In the genomic region with DNA sequence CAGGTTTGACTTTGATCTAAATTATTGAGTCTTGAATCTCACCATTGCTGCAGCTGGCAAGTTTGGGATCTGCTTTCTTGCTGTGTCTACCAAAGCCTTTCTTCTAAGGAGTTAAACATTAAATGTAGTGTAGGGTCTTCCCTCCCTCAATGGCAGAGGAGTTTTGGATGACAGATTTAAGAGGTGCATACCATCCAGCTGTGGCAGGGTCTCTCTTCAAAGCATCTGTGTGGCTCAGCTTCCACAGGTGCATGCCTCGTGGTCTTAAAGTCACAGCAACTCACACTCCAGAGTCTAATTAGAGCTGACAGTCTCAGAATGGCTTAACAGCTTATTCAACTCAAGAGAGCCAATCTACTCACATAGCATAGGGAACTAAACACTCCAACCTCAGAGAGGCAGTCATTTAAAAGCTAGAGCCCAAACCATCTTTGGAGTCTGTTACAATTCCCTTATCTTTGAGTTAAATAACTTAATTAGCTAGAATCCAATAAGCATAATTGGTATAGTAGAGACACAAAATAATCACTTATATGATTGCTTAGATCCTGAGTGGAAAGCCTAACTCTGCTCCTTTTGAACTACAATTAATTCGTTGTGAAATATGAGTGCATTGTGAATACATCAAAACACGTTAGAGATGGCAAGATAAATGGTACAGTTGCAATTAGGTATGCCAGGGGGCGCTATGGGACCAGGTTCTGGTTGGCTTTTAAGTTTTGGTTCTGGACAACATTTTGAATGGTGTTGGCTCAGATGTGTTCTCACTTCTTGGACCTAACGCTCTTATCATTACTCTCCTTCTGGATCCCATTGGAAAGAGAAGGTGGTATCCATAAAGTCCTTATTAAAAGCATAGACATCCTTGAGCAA, we compare ENCODE assay signal across 9 mouse cellular contexts. TPM values are rescaled to one million over a fixed set of nuclear protein-coding genes. Genes with fewer than 3 reads are reported as not detected.
DNase-seq lines count a peak whose midpoint lies in the region; ATAC-seq lines count a peak whose summit lies in the region.
"Had no signal": no experiment of that assay in that cellular context is flagged by ENCODE, and none has a peak within 500 bp of the region (broad histone marks: within the 10 kb centered on the region; RNA-seq: fewer than 3 reads in every experiment).

No protein-coding gene starts in this region.

- no peak overlapping the region for H3K4me2 ChIP-seq in embryonic facial prominence, embryonic 11.5 days (ENCODE audit: low read depth, low read length)
- H3K4me2 ChIP-seq in kidney, embryonic 16.5 days (replicated peaks; ENCODE audit: low read depth, low read length): no peak overlapping the region

- ATAC-seq in embryonic facial prominence, embryonic 11.5 days (replicated peaks; ENCODE audit: insufficient number of reproducible peaks, low FRiP score, low TSS enrichment, low read depth): peak; percentile 44; the same call in 1 of the 2 replicates
- ATAC-seq in kidney, embryonic 16.5 days (ENCODE audit: low FRiP score, low TSS enrichment): peak; percentile 88
- ATAC-seq in erythroblast, adult 5-6 weeks (replicated peaks; ENCODE audit: low FRiP score, poor library complexity, severe bottlenecking): no peak

- no peak overlapping the region for H3K9ac ChIP-seq in embryonic facial prominence, embryonic 11.5 days (replicated peaks; ENCODE audit: low read length)
- no peak overlapping the region for H3K9ac ChIP-seq in kidney, embryonic 16.5 days (replicated peaks; ENCODE audit: low read length)

- H3K4me1 ChIP-seq in embryonic facial prominence, embryonic 11.5 days (ENCODE audit: control insufficient read depth, insufficient read depth, low read length): no peaks in the 10 kb centered on the region
- H3K4me1 ChIP-seq in embryonic facial prominence, embryonic 10.5 days: peaks cover 5% of the 10 kb centered on the region
- peaks cover 10% of the 10 kb centered on the region; the same call in 1 of the 2 replicates for H3K4me1 ChIP-seq in kidney, embryonic 16.5 days (ENCODE audit: insufficient read depth, low read length)

- H3K36me3 ChIP-seq in embryonic facial prominence, embryonic 11.5 days (replicated peaks; ENCODE audit: control insufficient read depth, insufficient read depth, low read depth, low read length): no peaks in the 10 kb centered on the region
- H3K36me3 ChIP-seq in embryonic facial prominence, embryonic 10.5 days (replicated peaks): no peaks in the 10 kb centered on the region
- H3K36me3 ChIP-seq in kidney, embryonic 16.5 days (ENCODE audit: insufficient read depth, low read length): no peaks in the 10 kb centered on the region

- no peak overlapping the region for H3K4me3 ChIP-seq in embryonic facial prominence, embryonic 11.5 days (ENCODE audit: low read depth, low read length)
- no peak overlapping the region for H3K4me3 ChIP-seq in embryonic facial prominence, embryonic 10.5 days
- no peak overlapping the region for H3K4me3 ChIP-seq in kidney, embryonic 16.5 days (ENCODE audit: low read length)
- H3K4me3 ChIP-seq: myocyte had no signal

- no peaks in the 10 kb centered on the region for H3K9me3 ChIP-seq in embryonic facial prominence, embryonic 11.5 days (replicated peaks; ENCODE audit: control insufficient read depth, low read length)
- H3K9me3 ChIP-seq in embryonic facial prominence, embryonic 10.5 days: no peaks in the 10 kb centered on the region
- H3K9me3 ChIP-seq in kidney, embryonic 16.5 days (ENCODE audit: low read length): no peaks in the 10 kb centered on the region

- peak; percentile 34 for DNase-seq in embryonic facial prominence, embryonic 11.5 days (ENCODE audit: low spot score)
- no peak for DNase-seq in embryonic facial prominence, embryonic 10.5 days (ENCODE audit: low spot score)
- peak; percentile 52 for DNase-seq in 3T3-L1 (ENCODE audit: low read depth, low spot score)
- DNase-seq in adrenal gland, adult (ENCODE audit: inconsistent age in 2 of 2, low spot score in 1 of 2): peak; percentile 62 to 90
- peak; percentile 29 for DNase-seq in embryo, embryonic 11 days
- peak; percentile 73 for DNase-seq in retina, postnatal 1 day

- WGBS in embryonic facial prominence, embryonic 11.5 days: 36% methylated on average over 5 of the region's 5 CpGs
- WGBS in embryonic facial prominence, embryonic 10.5 days: 39% methylated on average over 5 of the region's 5 CpGs
- WGBS in kidney, embryonic 16.5 days: 43% methylated on average over 5 of the region's 5 CpGs

- no peaks in the 10 kb centered on the region for H3K27me3 ChIP-seq in embryonic facial prominence, embryonic 11.5 days (ENCODE audit: control insufficient read depth, insufficient read depth, low read length)
- no peaks in the 10 kb centered on the region for H3K27me3 ChIP-seq in embryonic facial prominence, embryonic 10.5 days (replicated peaks; ENCODE audit: low read depth, poor library complexity, severe bottlenecking)
- H3K27me3 ChIP-seq in kidney, embryonic 16.5 days (ENCODE audit: insufficient read depth, low read length): no peaks in the 10 kb centered on the region

- no peak overlapping the region for H3K27ac ChIP-seq in embryonic facial prominence, embryonic 11.5 days (replicated peaks; ENCODE audit: low read depth, low read length)
- no peak overlapping the region for H3K27ac ChIP-seq in embryonic facial prominence, embryonic 10.5 days (replicated peaks)
- H3K27ac ChIP-seq in kidney, embryonic 16.5 days (ENCODE audit: low read length): peak overlapping the region; percentile 33; the same call in 1 of the 2 replicates

RNA-seq across cellular contexts. Expression of gene Cul1, which starts 57.5 kb away (rescaled TPM):
- polyA plus RNA-seq in embryonic facial prominence, embryonic 11.5 days (2014; fragmentation: Nextera tagmentation; extraction: Ambion mirVana): 179 and 182 TPM in 2 replicates
- polyA plus RNA-seq in embryonic facial prominence, embryonic 10.5 days (2016; fragmentation: Nextera tagmentation; extraction: Ambion mirVana): 185 and 187 TPM in 2 replicates
- polyA plus RNA-seq in kidney, embryonic 16.5 days (2015; fragmentation: Nextera tagmentation; extraction: Ambion mirVana): 133 and 140 TPM in 2 replicates
- total RNA-seq in erythroblast, adult 5-6 weeks (2015; ENCODE audit: low replicate concordance): 69.8 and 122 TPM in 2 replicates
- 30.0 and 43.9 TPM in 2 replicates for total RNA-seq in erythroblast, adult 5-6 weeks (2017; ENCODE audit: low replicate concordance)
